Mouse (Mus musculus) Patski (cell line): ENCODE measurements around the gene Prss57. TPM values are rescaled to one million over a fixed set of nuclear protein-coding genes. Genes with fewer than 3 reads are reported as not detected.

Source experiments
- ATAC-seq: fragments of 100-300 bp; one replicate; pipeline ENCODE4 v1.8.0; 2021
- CTCF ChIA-PET: fragments of 350-600 bp; sonication (Branson Sonifier 250); formaldehyde crosslinking; loops from one replicate; lab custom pipeline; 2022; ENCODE audit warnings: inconsistent platforms; lab: Charles Lee
- POLR2A ChIA-PET: fragments of 350-600 bp; sonication (Branson Sonifier 250); formaldehyde crosslinking; loops from one replicate; lab custom pipeline; 2022; ENCODE audit warnings: antibody characterized with exemption, inconsistent platforms; lab: Charles Lee
- DNase-seq: peaks from one replicate; pipeline ENCODE4 v3.0.0-alpha.2; 2011; ENCODE audit warnings: low read depth, low spot score
- H3K27me3 ChIP-seq: fragments of 371-371 bp; one replicate; pipeline ENCODE4 v1.5.1; 2021
- CTCF ChIP-seq: fragments of 100-300 bp; IDR thresholded peaks from one replicate; pipeline ENCODE4 v1.5.1; 2021
- in situ Hi-C: fragments of 300-500 bp; cut with MboI; formaldehyde crosslinking; loops from 3 replicates; pipeline ENCODE4 v1.11.1; 2018; ENCODE audit warnings: low pct_unique_long_range_greater_than_20kb, mixed read lengths
- polyA plus RNA-seq: library from polyadenylated mRNA; unstranded; gene quantifications from one replicate; pipeline ENCODE4 v1.2.3, GENCODE M21; 2021

Prss57 gene
- not detected for polyA plus RNA-seq

DNA sequence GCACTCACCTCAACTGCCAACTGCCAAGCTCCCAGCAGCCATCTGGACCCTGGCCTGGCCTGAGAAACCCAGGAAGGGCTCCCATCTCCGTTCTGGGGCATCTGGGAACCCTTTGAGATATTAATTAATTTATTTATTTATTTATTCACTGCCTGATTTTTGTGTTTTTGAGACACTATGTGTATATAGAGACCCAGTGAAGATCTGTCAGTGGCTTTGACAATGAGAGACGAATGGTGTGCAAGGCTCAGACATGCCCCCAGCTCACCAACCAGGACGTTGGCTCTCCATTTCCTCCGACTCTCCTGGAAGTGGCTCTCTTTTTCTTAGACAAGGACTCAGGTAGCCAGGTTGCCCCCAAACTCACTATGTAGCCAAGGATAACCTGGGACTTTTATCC, at the start of gene Prss57:
TSS of gene Prss57 (minus strand) at position 101 of the 400 bp plus-strand sequence.
- ATAC-seq (no peak), DNase-seq (no peak)
- ChIA-PET CTCF (interaction anchor here (1.2 kb wide), 1 partner anchor 14 kb away, joined by 3 read pairs; no protein-coding TSS in a partner anchor), POLR2A (interaction anchor here (1.1 kb wide), 1 partner anchor 22 kb away, joined by 3 read pairs; no protein-coding TSS in a partner anchor)
- no peaks in the 10 kb centered on the region for H3K27me3 ChIP-seq
- no peak for TF ChIP-seq CTCF
- in situ Hi-C loops = no loop called here

GRCm38 (mm10) chr10:79840091-79840490, 49.3 kb upstream of the Prss57 start:
- CTCF ChIA-PET = interaction anchor here (1.0 to 2.3 kb wide), 4 partner anchors 14 to 86 kb away, joined by 3 to 6 read pairs (median 4); partner anchors contain the start of gene Ptbp1
- POLR2A ChIA-PET = interaction anchor here (1.0 to 1.8 kb wide), 2 partner anchors 14 to 16 kb away, joined by 3 to 10 read pairs; partner anchors contain the start of gene Ptbp1
- in situ Hi-C loops = no loop called here
- no peaks in the 10 kb centered on the region for H3K27me3 ChIP-seq
- ATAC-seq (no peak), DNase-seq (no peak)
- no peak for TF ChIP-seq CTCF

GRCm38 (mm10) chr10:79838151-79838550, 47.4 kb upstream of the Prss57 start:
- DNase-seq = no peak
- TF ChIP-seq CTCF = no peak
- ATAC-seq = no peak
- ChIA-PET POLR2A (no interaction called here), CTCF (no interaction called here)
- in situ Hi-C loops = loop anchor here (10.0 kb wide), 1 partner anchor 117 kb away; no protein-coding TSS in a partner anchor
- no peaks in the 10 kb centered on the region for H3K27me3 ChIP-seq

- H3K27me3 ChIP-seq = no peaks in the 10 kb centered on the region
- no peak for DNase-seq
- no peak for ATAC-seq
- TF ChIP-seq CTCF = peak; percentile 48
- ChIA-PET POLR2A (no interaction called here), CTCF (no interaction called here)
- in situ Hi-C loops = loop anchor here (10.0 kb wide), 1 partner anchor 118 kb away; no protein-coding TSS in a partner anchor
Measured at GRCm38 (mm10) chr10:79836918-79837317, 46.2 kb upstream of the Prss57 start.

DNA sequence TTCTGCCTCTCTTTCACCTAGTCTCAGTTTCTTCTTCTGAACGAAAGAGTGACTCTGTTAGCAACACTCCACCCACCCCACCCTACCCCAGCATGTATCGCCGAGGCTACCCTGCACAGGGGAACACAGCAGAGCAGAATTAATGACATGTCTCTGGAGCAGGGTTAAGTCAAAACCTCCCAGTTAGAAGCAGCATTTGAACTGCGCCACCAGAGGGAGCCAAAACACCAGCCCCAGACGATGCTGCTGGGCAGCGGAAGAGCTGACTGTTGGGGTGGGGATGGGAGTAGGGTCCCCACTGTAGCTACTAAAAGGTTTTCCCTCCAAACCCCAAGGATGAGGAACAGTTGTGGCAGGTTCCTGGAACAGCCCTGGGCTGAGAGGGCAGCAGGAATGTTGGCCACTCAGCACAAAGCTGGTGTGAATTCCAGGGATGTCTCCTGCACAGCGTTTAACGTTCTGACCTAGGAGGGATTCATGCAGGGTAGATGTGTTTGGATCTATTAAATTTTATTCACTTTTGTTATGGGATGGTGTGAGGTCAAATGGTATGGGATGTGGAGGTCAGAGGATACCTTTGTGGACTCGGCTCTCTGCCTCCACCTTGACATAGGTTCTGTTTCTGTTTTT, 44.1 kb upstream of the Prss57 start:
- TF ChIP-seq CTCF = no peak
- CTCF ChIA-PET = interaction anchor here (0.5 to 2.2 kb wide), 19 partner anchors 9 to 123 kb away, joined by 3 to 7 read pairs (median 3); partner anchors contain the start of genes Arid3a, Kiss1r and Ptbp1
- ATAC-seq (peak; percentile 67), DNase-seq (no peak)
- POLR2A ChIA-PET = interaction anchor here (0.6 kb wide), 1 partner anchor 14 kb away, joined by 3 read pairs; the partner anchor contains the start of gene Misp
- in situ Hi-C loops = loop anchor here (5.0 to 10.0 kb wide), 2 partner anchors 87 to 120 kb away; partner anchors contain the start of gene R3hdm4
- H3K27me3 ChIP-seq = no peaks in the 10 kb centered on the region

GRCm38 (mm10) chr10:79832786-79833181, 42.0 kb upstream of the Prss57 start:
- no peak for TF ChIP-seq CTCF
- ChIA-PET POLR2A (no interaction called here), CTCF (interaction anchor here (1.0 kb wide), 1 partner anchor 51 kb away, joined by 3 read pairs; no protein-coding TSS in a partner anchor)
- DNase-seq = no peak
- no peaks in the 10 kb centered on the region for H3K27me3 ChIP-seq
- ATAC-seq = no peak
- in situ Hi-C loops = loop anchor here (5.0 to 10.0 kb wide), 2 partner anchors 90 to 122 kb away; partner anchors contain the start of gene R3hdm4

DNA sequence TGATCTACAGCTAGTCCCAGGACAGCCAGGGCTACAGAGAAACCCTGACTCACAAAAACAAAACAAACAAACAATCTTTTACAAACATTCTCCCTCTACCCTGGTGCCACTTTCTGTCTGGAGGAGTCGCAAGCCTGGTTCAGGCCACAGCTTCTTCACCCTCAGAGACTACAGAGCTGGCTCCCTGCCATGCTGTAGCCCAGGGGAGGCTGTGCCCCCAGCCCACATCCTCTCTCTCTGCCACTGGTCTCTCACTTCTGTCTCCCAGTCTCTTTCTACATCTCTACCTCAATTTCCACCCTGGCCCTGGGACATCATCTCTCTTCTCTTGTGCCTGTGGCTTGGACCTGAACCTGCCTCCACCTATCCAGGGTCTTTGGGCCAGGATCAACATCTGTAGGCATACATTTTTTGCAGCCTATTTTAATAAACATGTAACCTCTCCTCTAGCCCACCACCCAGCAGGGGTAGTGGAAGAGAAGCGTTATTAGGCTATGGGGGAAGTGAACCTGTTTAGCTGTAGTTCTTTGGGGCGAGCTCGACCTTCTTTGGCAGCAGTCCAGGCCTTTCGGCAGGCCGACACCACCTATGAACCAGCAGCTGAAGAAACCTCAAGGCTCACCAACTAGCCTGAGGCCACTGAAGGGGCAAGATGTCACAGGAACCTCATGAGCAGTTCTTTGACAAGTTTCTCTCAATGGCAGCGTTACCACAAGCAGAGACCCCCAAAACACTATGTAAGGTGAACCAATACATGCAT, 41.4 kb upstream of the Prss57 start:
- ATAC-seq = no peak
- ChIA-PET POLR2A (no interaction called here), CTCF (interaction anchor here (1.0 kb wide), 1 partner anchor 51 kb away, joined by 3 read pairs; no protein-coding TSS in a partner anchor)
- DNase-seq = no peak
- in situ Hi-C loops = loop anchor here (5.0 to 10.0 kb wide), 2 partner anchors 90 to 123 kb away; partner anchors contain the start of gene R3hdm4
- TF ChIP-seq CTCF = no peak
- H3K27me3 ChIP-seq = no peaks in the 10 kb centered on the region

DNA sequence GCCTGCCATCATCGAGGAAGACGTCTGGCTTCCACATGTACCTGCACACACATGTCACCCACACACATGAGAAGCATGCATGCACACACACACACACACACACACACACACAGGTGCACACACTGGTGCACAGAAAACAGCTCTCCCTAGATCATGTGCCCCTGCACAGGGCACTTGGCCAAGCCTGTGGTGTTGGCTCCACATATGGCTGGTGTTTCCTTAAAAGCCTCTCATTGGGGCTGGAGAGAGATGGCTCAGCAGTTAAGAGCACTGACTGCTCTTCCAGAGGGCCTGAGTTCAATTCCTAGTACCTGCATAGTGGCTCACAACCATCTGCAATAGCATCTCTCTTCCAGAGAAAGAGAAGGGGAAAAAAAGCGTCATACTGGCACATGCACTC, 40.8 kb upstream of the Prss57 start:
- ChIA-PET CTCF (interaction anchor here (1.0 kb wide), 1 partner anchor 52 kb away, joined by 3 read pairs; no protein-coding TSS in a partner anchor), POLR2A (no interaction called here)

GRCm38 (mm10) chr10:79824413-79824812, 33.7 kb upstream of the Prss57 start:
- H3K27me3 ChIP-seq = no peaks in the 10 kb centered on the region
- DNase-seq = no peak
- ATAC-seq = peak; percentile 34
- in situ Hi-C loops = no loop called here
- POLR2A ChIA-PET = no interaction called here
- TF ChIP-seq CTCF = no peak
- CTCF ChIA-PET = interaction anchor here (1.0 to 1.3 kb wide), 2 partner anchors 8 to 11 kb away, joined by 3 to 7 read pairs; no protein-coding TSS in a partner anchor

More for the DNA sequence above, 40.8 kb upstream of the Prss57 start:
- H3K27me3 ChIP-seq = no peaks in the 10 kb centered on the region
- no peak for TF ChIP-seq CTCF
- no peak for ATAC-seq
- in situ Hi-C loops = loop anchor here (5.0 to 10.0 kb wide), 2 partner anchors 91 to 123 kb away; partner anchors contain the start of gene R3hdm4
- no peak for DNase-seq

- ATAC-seq (no peak), DNase-seq (no peak)
- no peak for TF ChIP-seq CTCF
- no peaks in the 10 kb centered on the region for H3K27me3 ChIP-seq
- ChIA-PET POLR2A (no interaction called here), CTCF (no interaction called here)
- in situ Hi-C loops = no loop called here
Measured at GRCm38 (mm10) chr10:79823011-79823410, 32.2 kb upstream of the Prss57 start.
